Mouse (Mus musculus) kidney, adult 18-20 months (tissue): ENCODE measurements around the gene Fbp2.
"Not testable (repeated sequence)": the region's sequence is repeated elsewhere in the genome, so short reads cannot be mapped to it uniquely, and the experiment has no call there.

ENCODE experiments used
- DNase-seq: peaks from one replicate; pipeline ENCODE4 v3.0.0; 2021

Gene Fbp2

GRCm38 (mm10) chr13:62863771-62864170 is 5.5 kb upstream of the Fbp2 start:
- DNase-seq, result peak; percentile 2

- peak; percentile 4 for DNase-seq
Observed at GRCm38 (mm10) chr13:62862875-62863274, 4.7 kb upstream of the Fbp2 start.

GRCm38 (mm10) chr13:62860068-62860467 is 1.8 kb upstream of the Fbp2 start:
- peak; percentile 6 for DNase-seq

GRCm38 (mm10) chr13:62859251-62859650 is 1.0 kb upstream of the Fbp2 start:
- DNase-seq, result not testable (repeated sequence)

GRCm38 (mm10) chr13:62856850-62857249 is 1.4 kb downstream of the Fbp2 start:
- DNase-seq, result peak; percentile 45

- peak; percentile 87 for DNase-seq
Observed at GRCm38 (mm10) chr13:62856305-62856675, 1.9 kb downstream of the Fbp2 start.

- no peak for DNase-seq
Observed at GRCm38 (mm10) chr13:62855396-62856304, 2.6 kb downstream of the Fbp2 start.

- DNase-seq, result peak; percentile 81
Observed at GRCm38 (mm10) chr13:62854666-62855065, 3.6 kb downstream of the Fbp2 start.

GRCm38 (mm10) chr13:62833341-62833740 is 24.9 kb downstream of the Fbp2 start:
- DNase-seq, result no peak

GRCm38 (mm10) chr13:62832239-62832638 is 26.0 kb downstream of the Fbp2 start:
- no peak for DNase-seq

- DNase-seq, result not testable (repeated sequence)
Observed at GRCm38 (mm10) chr13:62815705-62816104, 42.5 kb downstream of the Fbp2 start.

- no peak for DNase-seq
Observed at GRCm38 (mm10) chr13:62812713-62813112, 45.5 kb downstream of the Fbp2 start.

GRCm38 (mm10) chr13:62807981-62808380 is 50.2 kb downstream of the Fbp2 start:
- DNase-seq, result not testable (repeated sequence)
